Mouse (Mus musculus) A20 (cell line): Measurements from ENCODE around the gene Pcca.

ENCODE experiments used
- DNase-seq: peaks from one replicate; pipeline ENCODE4 v3.0.0-alpha.2; 2011; ENCODE audit warnings: low read depth, low spot score

The Pcca gene

DNA sequence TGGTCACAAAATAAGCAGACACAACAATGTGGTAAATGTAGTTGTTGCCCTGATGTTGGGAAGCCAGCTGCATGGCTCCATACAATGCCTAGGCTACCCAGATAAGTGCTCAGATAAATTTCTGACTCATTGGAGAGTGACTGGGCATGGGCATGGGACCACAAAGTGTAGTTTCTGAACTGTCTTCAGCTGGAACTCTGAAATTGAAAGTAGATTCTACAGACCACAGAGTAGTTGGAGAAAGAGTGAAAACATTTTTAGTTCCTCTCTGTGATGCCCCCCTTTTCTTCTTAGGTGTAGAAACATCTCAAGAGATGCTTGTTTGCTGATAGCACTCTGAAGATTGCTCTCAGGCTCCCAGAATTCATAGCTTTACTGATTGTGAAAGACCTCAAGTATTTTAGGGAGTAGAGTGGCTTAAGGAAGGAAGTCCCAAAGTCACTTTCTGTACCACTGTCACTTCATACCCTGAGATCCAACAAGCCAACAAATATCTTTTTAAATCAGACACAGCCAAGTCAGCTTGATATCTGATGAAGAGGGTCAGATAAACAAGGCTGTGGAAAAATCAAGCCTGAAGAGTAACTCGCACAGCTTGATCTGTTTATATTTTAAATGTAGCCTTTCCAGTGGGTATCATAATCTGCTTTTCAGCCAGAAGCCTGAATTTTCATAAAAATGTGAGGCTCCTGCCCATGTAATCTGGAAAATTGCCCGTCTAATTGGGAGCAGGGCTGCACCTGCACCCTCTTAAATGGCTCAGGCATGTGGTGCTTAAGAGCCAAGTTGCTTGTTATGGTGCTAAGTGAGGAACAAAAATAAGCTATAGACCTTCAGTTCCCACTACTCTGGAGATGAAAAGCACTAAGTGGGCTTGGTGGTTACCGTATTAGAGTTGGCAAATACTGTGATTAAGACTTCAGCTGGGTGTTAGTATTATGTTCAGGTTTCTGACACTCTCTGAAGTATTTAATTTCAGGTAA lies 214.0 kb downstream of the Pcca start:
- peak; percentile 53 for DNase-seq

DNA sequence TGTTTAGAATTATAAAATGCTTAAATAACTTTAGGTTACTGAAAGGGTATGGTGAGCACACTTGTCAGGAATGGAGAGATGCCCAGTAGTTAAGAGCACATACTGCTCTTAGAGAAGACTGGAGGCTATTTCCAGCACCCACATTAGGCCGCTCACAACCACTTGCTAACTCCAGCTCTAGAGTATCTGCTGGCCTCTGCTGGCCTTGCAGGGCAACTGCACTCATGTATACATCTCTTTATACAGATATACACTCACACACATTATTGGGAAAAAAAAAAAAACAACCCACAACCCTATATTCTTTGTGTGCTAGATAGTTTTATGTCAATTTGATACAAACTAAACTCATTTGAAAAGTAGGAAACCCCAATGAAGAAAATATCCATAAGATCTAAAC lies 217.4 kb downstream of the Pcca start:
- peak; percentile 16 for DNase-seq

DNA sequence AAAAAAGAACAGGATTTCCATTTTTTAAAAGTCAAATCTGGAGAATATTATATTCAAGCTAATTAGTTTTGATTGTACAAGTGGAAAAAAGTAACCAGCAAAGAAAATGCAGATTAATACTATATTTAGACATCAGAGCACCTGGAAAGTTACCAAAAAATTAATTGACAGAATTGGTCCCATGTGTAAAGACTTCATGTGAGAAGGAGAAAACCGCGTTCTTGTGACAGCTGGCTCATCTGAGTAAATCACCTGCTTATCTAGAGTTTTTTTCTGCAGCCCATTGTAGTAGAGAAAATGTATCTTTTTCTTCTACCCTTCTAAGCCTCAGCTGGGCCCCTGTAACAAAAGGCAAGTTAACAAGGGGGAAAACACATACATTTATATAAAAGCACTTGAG lies 219.2 kb downstream of the Pcca start:
- no peak for DNase-seq

DNA sequence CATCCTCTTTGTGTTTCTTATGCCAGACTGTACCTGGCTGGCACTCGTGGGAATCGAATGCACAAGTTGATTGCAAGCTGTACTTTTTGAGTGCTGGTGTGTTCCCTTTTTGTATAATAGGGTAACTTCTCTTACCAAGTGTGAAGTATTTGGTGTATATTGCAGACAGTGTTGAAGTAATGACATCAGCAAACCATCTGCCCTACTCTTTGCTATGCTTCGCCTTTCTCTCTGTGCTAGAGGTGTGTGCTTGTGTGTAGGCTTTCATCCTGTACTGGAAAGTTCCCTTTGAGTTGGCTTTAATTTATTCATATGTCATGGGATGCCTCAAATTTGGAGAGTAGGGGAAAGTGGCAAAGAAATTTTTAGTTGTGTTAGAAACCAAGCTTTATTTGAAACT lies 220.2 kb downstream of the Pcca start:
- no peak for DNase-seq

DNA sequence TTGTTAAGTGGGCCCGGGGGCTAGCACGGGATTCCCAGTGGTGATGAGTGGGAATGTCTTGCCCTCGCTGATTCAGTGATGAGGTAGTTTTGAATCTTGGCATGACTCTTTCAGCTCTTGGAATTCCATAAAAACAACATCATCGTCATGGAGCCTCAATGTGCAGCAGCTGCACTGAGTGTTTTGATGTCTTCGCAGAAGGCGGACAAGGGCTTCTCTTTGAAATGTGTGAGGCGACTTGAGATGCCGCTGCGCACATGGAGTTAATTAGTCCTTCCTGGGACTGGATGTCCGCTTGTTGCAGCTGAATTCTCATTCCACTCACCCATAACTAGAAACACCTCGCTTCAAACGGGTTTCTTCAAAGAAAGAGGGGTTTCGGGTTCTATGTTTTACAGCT lies 221.4 kb downstream of the Pcca start:
- DNase-seq: no peak

DNA sequence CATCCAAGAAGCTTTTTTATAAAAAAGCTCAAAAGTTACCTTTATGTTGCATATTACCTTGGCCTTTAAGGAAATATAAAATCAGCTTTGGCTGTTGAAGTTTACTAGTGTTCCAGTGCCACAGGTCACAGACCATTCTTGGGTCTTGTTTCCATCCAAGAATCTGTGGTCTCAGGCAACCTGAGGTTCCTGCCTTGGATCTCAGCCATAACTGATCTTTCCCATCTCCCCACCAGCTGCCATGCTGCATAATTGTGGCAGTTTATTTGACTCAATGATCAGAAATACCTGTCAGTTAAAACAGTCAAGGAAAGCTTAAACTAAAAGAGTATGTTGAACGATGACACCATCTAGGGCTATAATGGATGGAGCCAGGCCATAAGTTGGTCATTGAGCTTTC lies 222.5 kb downstream of the Pcca start:
- DNase-seq: no peak

DNA sequence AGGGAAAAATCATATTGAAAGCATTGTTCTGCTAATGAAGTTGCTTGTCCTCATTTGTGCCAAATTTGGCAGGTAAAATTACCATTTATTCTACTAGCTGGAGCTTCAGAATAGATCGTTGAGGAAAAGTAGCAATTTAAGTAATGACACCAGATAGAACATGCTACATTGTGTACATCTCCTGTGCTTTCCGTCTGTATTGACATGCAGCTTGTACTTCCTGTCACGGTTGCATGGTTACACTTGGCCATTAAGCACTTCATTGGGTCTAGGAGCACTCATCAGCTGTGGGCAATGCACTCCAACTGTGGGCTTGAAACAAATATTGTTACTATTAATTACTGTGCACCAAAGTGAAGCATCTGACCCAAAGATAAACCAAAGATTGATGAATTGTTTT lies 225.8 kb downstream of the Pcca start:
- peak; percentile 24 for DNase-seq

DNA sequence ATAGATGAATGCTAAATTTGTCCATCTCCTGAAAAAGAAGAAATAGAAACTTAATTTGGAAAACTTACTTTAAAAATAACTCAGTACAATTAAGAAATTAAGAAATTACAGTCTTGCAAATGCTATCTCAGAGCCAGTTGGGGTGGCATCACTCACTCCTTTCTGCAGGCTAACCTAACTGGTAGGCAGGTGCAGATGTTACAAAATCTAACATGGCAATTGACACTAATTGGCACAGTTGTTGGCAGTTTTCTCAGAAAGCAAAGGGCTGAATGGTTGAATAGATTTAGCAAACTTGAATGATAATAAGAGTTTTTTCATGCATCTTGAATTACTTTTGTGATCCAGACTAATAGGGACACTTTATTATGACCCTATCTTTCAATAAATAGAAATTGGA lies 226.7 kb downstream of the Pcca start:
- no peak for DNase-seq

DNA sequence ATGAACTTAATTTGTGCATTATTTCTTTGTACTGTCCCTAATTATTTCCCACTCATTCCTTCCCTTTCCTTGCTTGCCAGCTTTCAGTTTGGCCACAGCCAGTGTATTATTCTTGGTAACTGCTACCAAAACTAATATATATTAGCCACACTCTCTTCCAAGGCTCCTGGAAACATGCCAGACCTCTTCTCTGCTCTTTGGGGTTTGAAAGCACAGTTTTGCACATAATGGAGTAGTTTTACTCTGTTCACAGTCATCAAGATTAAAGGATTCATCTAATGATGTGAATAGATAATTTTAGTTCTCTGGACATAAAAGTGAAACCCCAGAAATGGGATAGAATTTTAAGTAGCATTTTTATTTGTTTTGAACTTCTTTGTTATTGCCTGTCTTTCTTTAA lies 228.5 kb downstream of the Pcca start:
- DNase-seq: no peak

DNA sequence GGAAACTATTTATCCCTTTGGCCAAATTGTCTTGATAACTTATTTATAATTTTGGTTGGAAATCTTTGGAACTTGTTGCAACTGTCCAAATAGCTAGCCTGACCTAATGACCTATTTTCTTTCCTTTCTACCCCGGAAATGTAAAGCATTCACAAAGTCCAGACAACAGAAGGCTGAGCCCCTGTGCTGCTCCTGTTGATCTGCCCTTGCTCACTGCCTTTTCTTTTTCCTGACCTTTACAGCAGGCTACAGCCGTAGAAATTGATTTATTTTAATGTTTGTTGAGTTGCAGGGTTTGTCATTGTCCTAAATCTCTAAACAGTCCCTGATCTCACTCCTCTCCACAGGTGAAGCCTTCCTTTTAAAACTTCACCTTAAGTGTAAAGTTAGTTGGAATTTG lies 231.8 kb downstream of the Pcca start:
- no peak for DNase-seq

DNA sequence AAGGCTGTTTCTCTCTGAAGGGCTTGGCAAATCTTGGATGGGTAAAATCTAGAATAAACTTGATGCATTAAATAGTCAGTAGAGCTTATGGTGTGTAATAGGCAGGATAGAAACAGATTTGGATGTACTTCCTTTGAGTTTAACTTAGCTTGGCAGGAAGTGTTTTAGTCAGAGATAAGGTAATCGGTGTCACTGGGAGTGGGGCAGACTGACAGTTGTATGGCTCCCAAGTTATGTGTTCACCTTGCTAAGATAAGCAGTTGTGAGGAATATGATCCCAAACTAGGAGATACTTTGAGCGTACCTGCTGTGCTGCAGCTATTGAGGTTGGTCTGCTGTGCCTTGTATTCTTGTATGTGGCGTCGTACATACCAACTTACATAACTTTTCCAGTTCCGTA lies 232.3 kb downstream of the Pcca start:
- no peak for DNase-seq

DNA sequence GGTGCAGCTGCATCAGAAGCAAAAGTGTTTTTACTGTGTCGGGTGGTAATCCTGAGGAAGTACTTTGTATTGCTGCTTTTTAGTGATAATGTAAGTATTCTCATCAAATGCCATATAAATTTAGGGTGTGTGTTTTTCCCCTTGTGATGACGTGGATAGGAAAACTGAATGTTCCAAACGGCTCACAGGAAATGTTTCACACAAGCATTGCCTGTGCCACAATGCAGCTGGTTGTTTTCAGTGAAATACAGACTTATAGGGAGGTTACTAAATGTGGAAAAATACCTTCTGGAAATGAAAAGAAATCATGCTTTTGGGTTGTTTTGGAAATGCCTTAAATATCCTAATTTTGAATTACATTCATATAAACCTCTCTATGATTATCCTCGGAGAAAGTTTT lies 250.6 kb downstream of the Pcca start:
- DNase-seq: no peak

DNA sequence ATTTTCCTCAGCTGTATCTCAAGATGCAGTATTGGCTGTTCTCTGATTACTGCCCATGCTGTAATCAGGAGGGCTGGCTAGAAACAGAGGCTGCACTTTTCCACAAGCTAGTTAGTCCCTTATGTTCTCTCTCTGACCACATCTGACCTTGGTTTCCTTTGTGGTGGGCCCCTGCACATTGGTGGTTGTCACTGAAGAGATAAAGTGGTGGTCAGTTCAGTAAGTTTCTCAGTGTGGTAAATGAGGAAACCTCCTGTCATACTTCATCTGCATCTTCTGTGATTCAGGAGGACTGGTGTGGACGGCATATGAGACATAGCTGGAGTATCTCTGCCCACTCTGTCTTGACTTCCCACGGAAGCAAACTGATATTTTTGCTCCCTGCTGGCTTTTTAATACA lies 254.1 kb downstream of the Pcca start:
- no peak for DNase-seq

DNA sequence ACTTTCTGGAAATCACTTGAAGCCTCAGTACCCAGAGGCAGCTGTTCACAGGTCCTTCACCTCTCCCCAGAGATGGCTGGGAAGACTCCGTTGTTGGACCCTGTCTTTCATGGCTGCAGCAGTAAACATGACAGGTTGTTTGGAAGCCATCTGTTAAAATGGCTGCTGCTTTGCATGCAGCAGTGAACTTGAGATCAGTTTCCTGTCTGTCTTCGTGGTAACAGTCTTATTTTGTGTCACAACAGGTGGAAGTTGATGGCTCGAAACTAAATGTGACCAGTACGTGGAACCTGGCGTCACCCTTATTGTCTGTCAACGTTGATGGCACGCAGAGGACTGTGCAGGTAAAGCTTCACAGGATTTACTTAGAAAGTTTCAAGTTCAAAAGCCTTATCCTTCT lies 256.0 kb downstream of the Pcca start:
- DNase-seq: peak; percentile 67

DNA sequence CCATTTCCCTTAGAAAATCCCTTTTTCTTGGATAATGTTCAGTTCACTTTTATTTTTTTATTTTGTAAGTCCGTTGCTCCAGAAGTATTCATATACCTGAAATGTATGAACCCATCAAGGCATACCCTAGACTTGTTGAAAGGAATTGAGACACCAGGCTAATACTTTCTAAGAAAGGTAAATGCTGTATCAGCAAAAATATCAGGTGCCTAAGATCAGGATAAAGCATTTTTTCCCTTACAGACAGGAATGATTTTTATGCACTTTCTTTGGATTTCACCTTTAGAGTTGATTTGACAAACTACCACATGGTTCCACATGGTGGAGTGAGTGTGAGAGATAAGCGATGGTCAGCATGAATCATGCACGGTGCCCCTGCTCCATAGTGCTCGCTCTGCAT lies 259.2 kb downstream of the Pcca start:
- DNase-seq: no peak

DNA sequence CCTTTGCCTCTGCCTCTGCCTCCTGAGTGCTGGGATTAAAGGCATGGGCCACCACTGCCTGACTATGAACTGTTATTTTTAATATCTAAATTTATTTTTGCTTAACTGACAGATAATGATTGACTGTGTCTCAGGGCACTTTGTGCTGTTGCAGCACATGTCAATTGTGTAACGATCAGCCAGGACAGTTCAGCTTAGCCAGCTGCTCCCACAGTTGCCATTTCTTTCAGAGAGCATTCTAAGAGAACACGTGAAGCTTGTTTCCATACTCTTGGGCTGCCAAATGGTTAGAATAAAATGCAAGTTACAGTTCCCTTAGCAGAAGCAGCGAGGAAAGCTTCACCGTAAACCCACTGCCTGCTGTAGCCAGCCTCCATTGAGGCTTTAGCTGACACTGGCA lies 266.2 kb downstream of the Pcca start:
- no peak for DNase-seq

DNA sequence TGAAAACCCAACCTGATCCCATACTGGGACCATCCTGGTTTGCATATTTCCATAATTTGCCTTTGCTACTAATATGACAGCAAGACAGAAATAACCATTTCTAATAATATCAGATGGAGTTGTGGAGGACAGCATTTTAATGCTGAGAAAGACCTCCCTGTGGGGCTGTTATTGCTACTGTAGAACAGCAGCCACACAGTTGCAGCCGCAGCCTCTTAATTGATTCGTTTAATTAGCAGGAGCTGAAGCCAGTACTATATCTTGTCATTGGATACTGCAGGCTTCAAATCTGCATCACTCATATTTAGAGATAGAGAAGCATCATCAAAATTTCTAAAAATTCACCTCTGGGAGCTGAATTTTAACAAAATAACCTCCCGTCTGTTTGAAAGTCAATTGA lies 286.9 kb downstream of the Pcca start:
- no peak for DNase-seq

DNA sequence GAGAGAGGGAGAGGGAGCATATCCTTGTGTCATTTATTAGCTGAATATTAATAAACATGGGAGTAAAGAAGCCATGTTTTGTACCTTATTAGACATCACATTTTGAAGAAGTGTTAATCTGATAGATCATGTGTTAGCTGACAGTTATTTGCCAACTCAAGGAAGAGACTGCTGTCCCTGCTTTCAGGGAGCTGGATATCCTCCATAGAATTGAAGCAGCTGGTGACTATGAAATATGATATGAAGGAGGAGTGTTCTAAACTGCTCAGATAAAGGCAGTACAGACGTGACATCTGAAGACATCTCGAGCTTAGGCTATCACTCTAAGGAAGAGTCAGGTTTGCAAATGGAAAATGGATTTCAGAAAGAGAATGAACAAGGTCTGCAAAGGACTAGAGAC lies 289.7 kb downstream of the Pcca start:
- DNase-seq: no peak

DNA sequence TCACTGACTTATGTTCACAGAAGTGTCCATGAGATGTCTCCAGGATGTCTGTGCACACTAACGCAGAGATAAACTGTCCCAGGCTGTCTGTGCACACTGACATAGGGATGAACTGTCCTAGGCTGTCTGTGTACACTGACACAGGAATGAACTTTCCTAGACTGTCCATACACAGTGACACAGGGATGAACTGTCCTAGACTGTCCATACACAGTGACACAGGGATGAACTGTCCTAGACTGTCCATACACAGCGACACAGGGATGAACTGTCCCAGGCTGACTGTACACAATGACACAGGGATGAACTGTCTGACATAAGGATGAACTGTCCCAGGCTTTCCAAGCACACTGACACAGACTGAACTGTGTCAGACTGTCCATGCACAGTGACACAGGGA lies 291.3 kb downstream of the Pcca start:
- DNase-seq: no peak

DNA sequence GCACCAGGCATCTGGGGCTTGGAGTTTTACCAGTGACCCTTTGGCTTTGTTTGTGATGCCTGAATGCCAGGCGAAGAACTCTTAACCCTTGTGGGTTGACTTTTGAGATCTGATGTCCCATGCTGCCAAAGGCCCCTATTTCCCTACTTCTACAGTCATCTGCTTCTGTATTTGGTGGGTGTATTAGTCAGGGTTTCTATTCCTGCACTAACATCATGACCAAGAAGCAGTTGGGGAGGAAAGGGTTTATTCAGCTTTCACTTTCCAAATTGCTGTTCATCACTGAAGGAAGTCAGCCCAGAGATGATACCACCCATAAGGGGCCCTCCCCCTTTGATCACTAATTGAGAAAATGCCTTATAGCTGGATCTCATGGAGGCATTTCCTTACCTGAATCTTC lies 296.3 kb downstream of the Pcca start:
- peak; percentile 68 for DNase-seq

DNA sequence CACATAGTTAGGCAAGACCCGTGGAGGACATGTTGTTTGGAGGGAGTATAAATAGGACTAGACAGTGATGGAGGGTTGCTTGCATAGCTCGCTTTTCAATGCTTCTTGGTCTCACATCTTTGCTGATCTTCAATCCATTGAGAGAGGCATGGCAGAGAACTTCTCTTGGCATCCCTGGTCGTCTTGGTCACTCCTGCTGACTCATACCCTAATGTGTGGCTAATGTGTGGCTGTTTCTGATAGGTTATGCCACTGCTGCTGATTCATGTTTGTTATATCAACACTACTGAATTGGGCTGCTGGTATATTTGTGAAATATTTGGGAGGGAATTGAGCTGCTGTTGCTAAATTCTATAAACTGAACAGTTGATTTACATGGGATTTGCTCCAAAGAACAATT lies 299.5 kb downstream of the Pcca start:
- no peak for DNase-seq

DNA sequence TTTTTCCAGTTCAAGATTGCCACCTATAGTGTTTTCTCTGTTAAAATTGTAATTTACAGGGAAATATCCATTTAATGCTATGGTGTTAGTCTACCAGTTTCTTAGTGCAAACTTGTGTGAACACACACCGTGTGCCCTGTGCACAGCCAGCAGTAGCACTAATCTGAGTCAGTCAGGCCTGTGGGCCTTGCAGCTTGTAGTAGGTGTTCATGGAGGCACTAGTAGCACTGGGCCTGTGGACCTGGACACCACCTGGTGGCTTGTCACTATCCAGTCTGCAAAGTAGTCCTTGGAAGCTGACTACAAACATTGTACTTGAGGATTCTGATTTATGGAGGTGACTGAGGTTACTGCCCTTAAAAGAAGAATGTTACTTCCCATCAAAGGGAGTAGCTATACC lies 300.6 kb downstream of the Pcca start:
- DNase-seq: no peak

DNA sequence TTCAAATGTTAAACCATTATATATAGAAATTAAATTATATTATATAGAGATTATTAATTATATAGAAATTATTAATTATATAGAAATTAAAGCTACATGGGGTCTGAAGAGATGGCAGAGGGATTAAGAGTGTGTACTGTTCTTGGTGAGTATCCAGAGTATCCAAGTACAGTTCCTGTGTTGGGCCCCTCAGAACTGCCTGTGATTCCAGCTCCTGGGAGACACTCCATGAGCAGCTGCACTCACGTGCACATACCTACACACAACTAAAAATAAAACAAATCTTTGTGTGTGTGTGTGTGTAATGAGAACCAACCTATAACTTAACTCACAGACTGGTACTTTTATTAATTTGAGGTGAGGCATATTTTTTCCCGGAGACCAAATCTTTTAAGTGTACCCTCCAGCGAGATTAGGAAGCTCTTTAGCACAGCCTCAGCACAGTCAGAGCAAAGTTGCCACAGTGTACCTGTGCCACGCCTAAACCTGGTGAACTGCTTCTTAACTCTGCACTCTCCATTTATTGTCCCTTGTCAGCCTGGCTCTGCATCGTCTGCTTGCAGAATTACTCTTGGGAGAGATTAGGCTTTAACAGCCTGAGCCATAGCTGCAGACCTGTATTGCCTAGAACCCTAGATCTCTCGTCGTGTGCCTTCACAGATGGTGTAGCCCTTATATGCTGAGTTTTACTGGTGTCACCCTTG lies 301.5 kb downstream of the Pcca start:
- no peak for DNase-seq
